Mouse (Mus musculus): ENCODE data around the gene Mdh2. TPM values are rescaled to one million over a fixed set of nuclear protein-coding genes. Genes with fewer than 3 reads are reported as not detected.

Gene Mdh2
- polyA plus RNA-seq, 1 experiment from 2014 or later: 416 TPM

GRCm38 (mm10) chr5:135806555-135807262, 28.4 kb downstream of the Mdh2 start, which contains the start of gene Srrm3:
Srrm3 (plus strand) TSS chr5:135806890.
- WGBS (ENCODE audit: insufficient replicate concordance): 3% methylated on average over 29 of the region's 29 CpGs
- H3K4me2 ChIP-seq: no peak within 1 kb of the TSS
- 0 out of 2 replicates have a peak, but pooled peaks cover 2% of the 10 kb centered on the region for H3K4me1 ChIP-seq (replicated peaks)
- no peak within 1 kb of the TSS for H3K9ac ChIP-seq
- no peaks in the 10 kb centered on the region for H3K9me3 ChIP-seq (replicated peaks)
- peaks cover 2% of the 10 kb centered on the region; the same call in 1 of the 2 replicates for H3K27me3 ChIP-seq
- DNase-seq: peak; percentile 77
- H3K27ac ChIP-seq: no peak within 1 kb of the TSS
- H3K4me3 ChIP-seq (replicated peaks): no peak within 1 kb of the TSS
- no peak for ATAC-seq (ENCODE audit: low read depth)
- no peaks in the 10 kb centered on the region for H3K36me3 ChIP-seq

DNA sequence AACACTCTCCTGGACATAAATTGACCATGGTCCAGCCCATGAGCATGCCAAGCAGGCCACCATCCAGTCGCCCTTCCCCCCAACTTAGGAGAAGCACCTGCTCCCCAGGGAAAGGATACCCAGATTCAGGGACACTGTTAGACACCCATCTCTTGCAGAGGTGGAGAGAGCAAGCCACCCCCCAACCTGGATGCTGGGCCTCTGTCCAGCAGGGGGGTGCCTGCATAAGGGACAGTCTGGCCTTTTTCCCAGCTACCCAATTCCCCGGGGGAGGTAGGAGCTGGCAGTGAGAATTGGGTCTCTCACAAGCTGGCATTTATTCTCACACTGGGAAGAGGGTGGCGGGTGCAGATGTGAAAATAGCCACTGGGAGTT, 29.0 kb downstream of the Mdh2 start:
- Histone ChIP-seq H3K9ac (no peak overlapping the region), H3K4me1 (replicated peaks) (0 out of 2 replicates have a peak, but pooled peaks cover 2% of the 10 kb centered on the region), H3K27ac (no peak overlapping the region), H3K4me3 (replicated peaks) (no peak overlapping the region), H3K27me3 (no peaks in the 10 kb centered on the region; the same call in 1 of the 2 replicates), H3K36me3 (no peaks in the 10 kb centered on the region), H3K9me3 (replicated peaks) (no peaks in the 10 kb centered on the region), H3K4me2 (no peak overlapping the region)
- no peak for DNase-seq
- whole genome bisulfite sequencing (ENCODE audit: insufficient replicate concordance): 39% methylated on average over 3 of the region's 3 CpGs
- ATAC-seq (ENCODE audit: low read depth): no peak

DNA sequence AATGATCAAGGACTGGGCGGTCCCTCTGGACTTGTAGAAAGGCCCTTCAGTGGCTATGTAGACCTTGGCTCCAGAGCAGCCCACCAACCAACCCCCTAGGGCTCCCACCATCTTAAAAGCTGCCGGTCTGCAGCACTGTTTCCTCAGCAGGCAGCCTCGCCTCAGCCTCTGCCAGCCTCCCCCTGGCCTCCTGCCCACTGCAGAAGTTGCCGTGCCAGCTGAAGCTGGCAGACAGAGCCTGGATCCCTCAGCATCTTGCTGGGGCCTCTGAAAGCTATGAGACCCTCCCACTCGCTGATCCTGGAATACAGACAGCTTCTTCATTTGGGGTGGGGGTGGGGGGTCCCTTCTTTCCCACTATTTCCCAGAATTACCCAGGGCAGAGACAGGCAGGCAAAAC, 34.7 kb downstream of the Mdh2 start:
- H3K36me3 ChIP-seq: no peaks in the 10 kb centered on the region
- H3K27me3 ChIP-seq: no peaks in the 10 kb centered on the region
- H3K27ac ChIP-seq: no peak overlapping the region
- DNase-seq (no peak), ATAC-seq (ENCODE audit: low read depth) (no peak)
- no peak overlapping the region for H3K9ac ChIP-seq
- no peak overlapping the region for H3K4me2 ChIP-seq
- H3K4me1 ChIP-seq (replicated peaks): no peaks in the 10 kb centered on the region
- H3K4me3 ChIP-seq (replicated peaks): no peak overlapping the region
- 49% methylated on average over 5 of the region's 5 CpGs for WGBS (ENCODE audit: insufficient replicate concordance)
- no peaks in the 10 kb centered on the region for H3K9me3 ChIP-seq (replicated peaks)

DNA sequence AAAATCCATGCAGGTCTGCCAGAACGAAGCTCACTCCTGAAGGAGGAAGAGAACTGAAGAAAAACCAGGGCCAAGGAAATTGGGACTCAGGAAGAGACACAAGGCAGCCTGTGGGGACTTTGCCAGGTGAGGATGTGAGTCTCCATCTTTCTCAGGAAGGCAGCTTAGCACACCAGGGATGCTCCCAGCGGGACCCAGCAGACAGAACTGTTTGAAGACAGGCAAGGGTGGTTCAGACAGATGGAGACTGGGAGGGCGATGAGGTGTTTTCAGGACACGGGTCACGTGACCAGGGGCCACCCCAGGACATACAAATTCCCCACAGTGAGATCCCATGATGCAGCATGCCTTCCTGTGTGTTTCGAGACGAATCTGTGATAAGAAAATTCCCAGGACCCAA, 40.2 kb downstream of the Mdh2 start:
- WGBS (ENCODE audit: insufficient replicate concordance): 30% methylated on average over 7 of the region's 7 CpGs
- no peaks in the 10 kb centered on the region for H3K9me3 ChIP-seq (replicated peaks)
- H3K27me3 ChIP-seq: 0 out of 2 replicates have a peak, but pooled peaks cover 11% of the 10 kb centered on the region
- H3K4me3 ChIP-seq (replicated peaks): no peak overlapping the region
- DNase-seq (no peak), ATAC-seq (ENCODE audit: low read depth) (no peak)
- H3K4me2 ChIP-seq: no peak overlapping the region
- no peak overlapping the region for H3K27ac ChIP-seq
- H3K4me1 ChIP-seq (replicated peaks): no peaks in the 10 kb centered on the region
- no peaks in the 10 kb centered on the region for H3K36me3 ChIP-seq
- H3K9ac ChIP-seq: no peak overlapping the region

GRCm38 (mm10) chr5:135822316-135822944, 44.1 kb downstream of the Mdh2 start:
- ATAC-seq (ENCODE audit: low read depth) (no peak), DNase-seq (no peak)
- H3K9ac ChIP-seq: no peak overlapping the region
- no peaks in the 10 kb centered on the region for H3K4me1 ChIP-seq (replicated peaks)
- H3K4me3 ChIP-seq (replicated peaks): no peak overlapping the region
- no peak overlapping the region for H3K27ac ChIP-seq
- no peaks in the 10 kb centered on the region for H3K9me3 ChIP-seq (replicated peaks)
- no peaks in the 10 kb centered on the region for H3K36me3 ChIP-seq
- H3K27me3 ChIP-seq: 0 out of 2 replicates have a peak, but pooled peaks cover 11% of the 10 kb centered on the region
- WGBS (ENCODE audit: insufficient replicate concordance): 30% methylated on average over 7 of the region's 7 CpGs
- H3K4me2 ChIP-seq: no peak overlapping the region

- 46% methylated on average over 3 of the region's 3 CpGs for WGBS (ENCODE audit: insufficient replicate concordance)
- Histone ChIP-seq H3K4me1 (replicated peaks) (no peaks in the 10 kb centered on the region), H3K4me2 (no peak overlapping the region), H3K27ac (no peak overlapping the region), H3K9me3 (replicated peaks) (no peaks in the 10 kb centered on the region), H3K4me3 (replicated peaks) (no peak overlapping the region), H3K36me3 (no peaks in the 10 kb centered on the region), H3K27me3 (0 out of 2 replicates have a peak, but pooled peaks cover 11% of the 10 kb centered on the region), H3K9ac (no peak overlapping the region)
- DNase-seq (no peak), ATAC-seq (ENCODE audit: low read depth) (no peak)
Measured at GRCm38 (mm10) chr5:135824517-135824916, 46.2 kb downstream of the Mdh2 start.

DNA sequence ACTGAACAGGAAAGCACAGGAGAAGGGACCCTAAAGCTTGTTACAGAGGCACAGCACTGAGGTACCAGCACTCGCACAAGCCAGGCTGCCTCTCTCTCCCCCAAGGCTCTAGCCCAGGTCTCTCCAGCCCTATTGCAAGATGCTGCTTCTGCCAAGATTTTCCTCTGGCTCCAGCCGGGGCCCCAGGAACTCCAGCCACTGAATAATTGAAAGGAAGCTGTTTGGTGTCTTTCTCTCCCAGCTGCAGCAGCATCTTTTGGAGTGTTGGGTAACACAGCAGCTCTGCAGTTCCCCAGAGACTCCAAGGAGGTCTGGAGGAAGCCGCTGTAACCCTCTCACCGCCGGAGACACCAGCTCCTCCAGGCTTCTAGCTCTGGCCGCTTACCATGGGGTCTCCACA, 47.9 kb downstream of the Mdh2 start:
- Histone ChIP-seq H3K9ac (no peak overlapping the region), H3K27ac (no peak overlapping the region), H3K27me3 (no peaks in the 10 kb centered on the region), H3K4me3 (replicated peaks) (no peak overlapping the region), H3K9me3 (replicated peaks) (no peaks in the 10 kb centered on the region), H3K4me1 (replicated peaks) (no peaks in the 10 kb centered on the region), H3K4me2 (no peak overlapping the region), H3K36me3 (no peaks in the 10 kb centered on the region)
- DNase-seq (no peak), ATAC-seq (ENCODE audit: low read depth) (no peak)
- 33% methylated on average over 6 of the region's 6 CpGs for WGBS (ENCODE audit: insufficient replicate concordance)

- 66% methylated on average over 8 of the region's 8 CpGs for WGBS (ENCODE audit: insufficient replicate concordance)
- no peak overlapping the region for H3K4me2 ChIP-seq
- no peak for ATAC-seq (ENCODE audit: low read depth)
- DNase-seq: no peak
- no peak overlapping the region for H3K27ac ChIP-seq
- H3K36me3 ChIP-seq: no peaks in the 10 kb centered on the region
- H3K4me1 ChIP-seq (replicated peaks): no peaks in the 10 kb centered on the region
- no peak overlapping the region for H3K4me3 ChIP-seq (replicated peaks)
- H3K9me3 ChIP-seq (replicated peaks): no peaks in the 10 kb centered on the region
- H3K9ac ChIP-seq: no peak overlapping the region
- peaks cover 15% of the 10 kb centered on the region; the same call in 1 of the 2 replicates for H3K27me3 ChIP-seq
Measured at GRCm38 (mm10) chr5:135829381-135829780, 51.1 kb downstream of the Mdh2 start.

GRCm38 (mm10) chr5:135832729-135833128, 54.4 kb downstream of the Mdh2 start:
- H3K27ac ChIP-seq: no peak overlapping the region
- WGBS (ENCODE audit: insufficient replicate concordance): 34% methylated on average over 4 of the region's 4 CpGs

DNA sequence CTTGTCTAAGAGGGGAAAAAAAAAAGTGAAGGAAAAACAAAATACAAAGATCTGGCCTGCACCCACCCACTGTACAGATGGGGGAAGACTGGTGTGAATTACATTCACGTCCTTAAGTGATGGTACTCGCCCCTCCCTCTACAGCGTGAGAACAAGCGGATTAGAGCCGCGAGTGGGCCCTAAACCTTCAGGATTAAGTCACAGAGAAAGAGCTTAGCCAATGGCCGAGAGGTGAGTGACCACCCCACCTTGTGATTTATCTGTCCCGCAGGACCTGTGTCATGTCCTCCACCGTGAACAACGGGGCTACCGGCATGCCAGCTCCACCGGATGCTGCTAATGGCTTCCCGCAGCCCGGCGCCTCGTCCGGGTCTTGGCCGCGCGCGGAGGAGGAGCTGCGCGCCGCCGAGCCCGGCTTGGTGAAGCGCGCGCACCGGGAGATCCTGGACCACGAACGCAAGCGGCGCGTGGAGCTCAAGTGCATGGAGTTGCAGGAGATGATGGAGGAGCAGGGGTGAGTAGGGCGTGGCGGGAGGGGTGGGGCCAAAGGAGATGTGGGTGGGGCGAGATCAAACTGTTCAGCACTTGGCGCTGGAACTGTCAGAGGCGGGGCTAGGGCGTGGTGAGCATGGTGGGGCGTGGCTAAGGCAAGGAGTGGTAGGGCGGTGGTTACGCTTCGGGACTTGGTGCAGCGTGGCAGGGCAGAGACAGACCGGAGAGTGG, 56.6 kb downstream of the Mdh2 start:
- ATAC-seq (ENCODE audit: low read depth) (peak; percentile 87), DNase-seq (peak; percentile 81)
- peaks cover 13% of the 10 kb centered on the region for H3K4me1 ChIP-seq (replicated peaks)
- no peak overlapping the region for H3K9ac ChIP-seq
- 2% methylated on average over 47 of the region's 47 CpGs for WGBS (ENCODE audit: insufficient replicate concordance)
- no peaks in the 10 kb centered on the region for H3K9me3 ChIP-seq (replicated peaks)
- H3K4me2 ChIP-seq: peak overlapping the region; percentile 57
- no peak overlapping the region for H3K27ac ChIP-seq
- peaks cover 41% of the 10 kb centered on the region for H3K27me3 ChIP-seq
- peak overlapping the region; percentile 20 for H3K4me3 ChIP-seq (replicated peaks)
- no peaks in the 10 kb centered on the region for H3K36me3 ChIP-seq

More at GRCm38 (mm10) chr5:135832729-135833128, 54.4 kb downstream of the Mdh2 start:
- Histone ChIP-seq H3K9ac (no peak overlapping the region), H3K27me3 (peaks cover 41% of the 10 kb centered on the region), H3K36me3 (no peaks in the 10 kb centered on the region), H3K4me1 (replicated peaks) (peaks cover 13% of the 10 kb centered on the region), H3K4me3 (replicated peaks) (no peak overlapping the region), H3K9me3 (replicated peaks) (no peaks in the 10 kb centered on the region), H3K4me2 (no peak overlapping the region)
- ATAC-seq (ENCODE audit: low read depth) (no peak), DNase-seq (no peak)

DNA sequence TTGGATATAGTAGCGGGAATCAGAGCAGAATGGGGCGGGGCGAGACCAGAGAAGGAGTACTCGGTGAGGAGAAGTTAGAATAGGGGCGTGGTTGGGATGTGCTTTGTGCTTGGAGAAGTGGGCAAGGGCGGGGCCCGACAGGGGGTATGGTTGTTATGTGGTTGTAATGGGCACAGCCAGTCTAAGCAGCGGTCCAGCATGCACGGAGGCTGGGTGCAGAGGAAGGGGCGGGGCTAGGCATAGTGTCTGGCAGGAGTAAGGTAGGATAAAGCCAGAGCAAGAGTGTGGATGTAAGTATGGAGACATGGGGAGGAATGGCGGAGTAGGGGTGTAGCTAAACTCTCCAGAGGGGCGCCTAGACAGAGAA, 57.2 kb downstream of the Mdh2 start:
- peak overlapping the region; percentile 57 for H3K4me2 ChIP-seq
- DNase-seq: no peak
- H3K36me3 ChIP-seq: no peaks in the 10 kb centered on the region
- ATAC-seq (ENCODE audit: low read depth): peak; percentile 50; the same call in 1 of the 2 replicates
- peaks cover 46% of the 10 kb centered on the region for H3K27me3 ChIP-seq
- 5% methylated on average over 12 of the region's 12 CpGs for WGBS (ENCODE audit: insufficient replicate concordance)
- H3K4me3 ChIP-seq (replicated peaks): peak overlapping the region; percentile 20
- H3K9me3 ChIP-seq (replicated peaks): no peaks in the 10 kb centered on the region
- peaks cover 13% of the 10 kb centered on the region for H3K4me1 ChIP-seq (replicated peaks)
- no peak overlapping the region for H3K27ac ChIP-seq
- H3K9ac ChIP-seq: no peak overlapping the region

Data from liver, embryonic 13.5 days (tissue).